Mouse (Mus musculus) layer of hippocampus, adult 18-20 months (tissue): ENCODE measurements around the gene Gm28269. TPM values are rescaled to one million over a fixed set of nuclear protein-coding genes. Genes with fewer than 3 reads are reported as not detected.

Source experiments
- DNase-seq, 2 experiments: peaks; one replicate each; pipeline ENCODE4 v3.0.0; 2022; ENCODE audit warnings: low spot score in 2 of 2
- long read RNA-seq: library from polyadenylated mRNA; stranded (forward); transcript quantifications from one replicate; pipeline ENCODE4 v2.0.0, GENCODE M21; 2021
- total RNA-seq, 2 experiments: library from RNA; stranded (reverse); gene quantifications; 2 replicates each; pipeline ENCODE4 v1.2.3; 2021

The Gm28269 gene
- not detected for total RNA-seq
- long read RNA-seq = 0 reads

- no peak for DNase-seq
Measured at GRCm38 (mm10) chrX:21744997-21745396, at the start of gene Gm28269. Gene Gm28269, minus strand, starts transcription at chrX:21745097.

- DNase-seq = no peak
Measured at GRCm38 (mm10) chrX:21716885-21717284, 28.0 kb downstream of the Gm28269 start.

- no peak for DNase-seq
Measured at GRCm38 (mm10) chrX:21715293-21715692, 29.6 kb downstream of the Gm28269 start.

- no peak for DNase-seq
Measured at GRCm38 (mm10) chrX:21714829-21715228, 30.1 kb downstream of the Gm28269 start, which contains the start of gene Slc6a14. Gene Slc6a14, plus strand, starts transcription at chrX:21714896.

GRCm38 (mm10) chrX:21704470-21704869 lies 40.4 kb downstream of the Gm28269 start:
- no peak for DNase-seq

GRCm38 (mm10) chrX:21701646-21702045 lies 43.3 kb downstream of the Gm28269 start:
- DNase-seq = no peak

GRCm38 (mm10) chrX:21695687-21696086 lies 49.2 kb downstream of the Gm28269 start:
- no peak for DNase-seq

GRCm38 (mm10) chrX:21695220-21695619 lies 49.7 kb downstream of the Gm28269 start:
- no peak for DNase-seq

Other genes starting within 250 kb of the Gm28269 start
- not detected for gene Slc6a14, start 30.2 kb downstream of the Gm28269 start, total RNA-seq